Mouse (Mus musculus): ENCODE measurements around the gene Pros1. TPM values are rescaled to one million over a fixed set of nuclear protein-coding genes. Genes with fewer than 3 reads are reported as not detected.

Gene Pros1
- total and polyA plus RNA-seq, 3 experiments = 2.0 to 46.3 (median 13.8) TPM

DNA sequence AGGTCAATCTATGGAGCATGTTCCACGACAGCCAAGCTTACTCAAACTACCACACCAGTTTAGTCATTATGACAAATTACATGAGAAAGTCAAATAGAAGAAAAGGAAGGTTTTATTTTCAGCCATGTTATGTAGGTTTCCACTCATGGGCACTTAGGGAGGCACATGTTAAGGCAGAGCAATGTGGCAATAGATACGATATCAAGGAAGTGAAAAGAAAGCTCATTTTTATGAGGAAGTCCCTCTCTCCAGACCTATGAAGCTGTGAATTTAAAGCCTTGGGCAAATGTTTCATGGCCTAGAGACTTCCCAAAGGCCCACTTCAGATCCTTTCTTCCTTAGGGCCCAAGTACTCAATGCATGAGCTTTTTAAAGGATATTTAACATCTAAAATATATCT is 3.4 kb downstream of the Pros1 start:
- no peak overlapping the region for H3K4me3 ChIP-seq (ENCODE audit: low read depth, low read length)
- TF ChIP-seq GATA2 (IDR thresholded peaks at IDR 0.05; ENCODE audit: borderline replicate concordance, low read depth, low read length) (no peak), POLR2AphosphoS5 (IDR thresholded peaks at IDR 0.05; ENCODE audit: insufficient replicate concordance, low read depth, low read length) (no peak), GATA1 (IDR thresholded peaks at IDR 0.05; ENCODE audit: borderline replicate concordance, low read length) (no peak), TAL1 (conservative IDR thresholded peaks at IDR 0.05; ENCODE audit: low read depth, low read length) (no peak), CTCF (IDR thresholded peaks at IDR 0.05; ENCODE audit: low read depth, low read length) (no peak)
- no peak for ATAC-seq (ENCODE audit: extremely low read depth, insufficient number of reproducible peaks, low FRiP score, poor library complexity, severe bottlenecking)
- DNase-seq (ENCODE audit: low spot score) = no peak
- H3K36me3 ChIP-seq (replicated peaks) = no peaks in the 10 kb centered on the region
- peaks cover 44% of the 10 kb centered on the region for H3K4me1 ChIP-seq (ENCODE audit: insufficient read depth, low read depth, low read length)
- H3K9me3 ChIP-seq (replicated peaks) = no peaks in the 10 kb centered on the region
- H3K27me3 ChIP-seq (ENCODE audit: insufficient read depth, low read length) = no peaks in the 10 kb centered on the region

DNA sequence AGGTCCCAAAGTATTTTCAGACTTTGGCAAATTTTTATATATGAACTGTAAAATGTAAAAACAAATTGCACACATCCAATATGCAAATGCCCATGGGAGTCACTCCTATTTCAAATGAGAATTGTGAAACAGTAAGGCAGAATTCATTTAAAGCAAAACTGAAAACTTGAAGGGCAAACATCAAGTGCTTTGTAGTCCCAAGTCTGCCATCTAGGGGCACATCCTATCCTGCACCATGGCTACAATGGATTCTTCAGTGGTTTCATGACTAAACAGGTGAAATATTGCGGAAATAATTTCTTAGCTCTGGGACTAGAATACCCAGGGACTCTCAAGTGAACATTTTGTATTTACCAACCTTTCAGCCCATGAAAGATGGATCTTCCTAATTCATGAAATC is 3.9 kb downstream of the Pros1 start:
- Histone ChIP-seq H3K27me3 (ENCODE audit: insufficient read depth, low read length) (no peaks in the 10 kb centered on the region), H3K4me3 (ENCODE audit: low read depth, low read length) (no peak overlapping the region), H3K4me1 (ENCODE audit: insufficient read depth, low read depth, low read length) (peaks cover 44% of the 10 kb centered on the region), H3K9me3 (replicated peaks) (no peaks in the 10 kb centered on the region), H3K36me3 (replicated peaks) (peaks cover 2% of the 10 kb centered on the region)
- TF ChIP-seq TAL1 (conservative IDR thresholded peaks at IDR 0.05; ENCODE audit: low read depth, low read length) (no peak), GATA2 (IDR thresholded peaks at IDR 0.05; ENCODE audit: borderline replicate concordance, low read depth, low read length) (no peak), POLR2AphosphoS5 (IDR thresholded peaks at IDR 0.05; ENCODE audit: insufficient replicate concordance, low read depth, low read length) (no peak), GATA1 (IDR thresholded peaks at IDR 0.05; ENCODE audit: borderline replicate concordance, low read length) (no peak), CTCF (IDR thresholded peaks at IDR 0.05; ENCODE audit: low read depth, low read length) (no peak)
- DNase-seq (ENCODE audit: low spot score) (no peak), ATAC-seq (ENCODE audit: extremely low read depth, insufficient number of reproducible peaks, low FRiP score, poor library complexity, severe bottlenecking) (peak; percentile 31; the same call in 1 of the 2 replicates)

DNA sequence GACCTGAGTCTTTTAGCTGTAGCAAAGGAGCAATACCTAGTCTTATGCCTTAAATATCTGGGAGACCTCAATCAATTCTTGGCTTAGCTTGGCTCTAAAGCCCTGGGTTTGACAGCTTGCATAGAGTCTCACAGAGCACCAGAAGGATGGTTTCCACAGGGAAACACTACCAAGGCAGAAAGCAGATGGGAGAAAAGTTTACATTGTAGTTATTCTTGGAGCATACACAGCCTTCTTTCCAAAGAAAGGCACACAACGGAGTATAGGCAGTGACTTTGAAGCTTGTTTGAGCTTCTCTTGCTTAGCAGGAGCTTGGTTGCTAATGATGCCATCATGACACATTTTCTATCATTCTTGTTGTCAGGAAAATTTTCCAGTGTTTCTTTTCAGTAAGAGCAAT is 6.0 kb downstream of the Pros1 start:
- peaks cover 29% of the 10 kb centered on the region for H3K4me1 ChIP-seq (ENCODE audit: insufficient read depth, low read depth, low read length)
- TF ChIP-seq GATA1 (IDR thresholded peaks at IDR 0.05; ENCODE audit: borderline replicate concordance, low read length) (no peak), POLR2AphosphoS5 (IDR thresholded peaks at IDR 0.05; ENCODE audit: insufficient replicate concordance, low read depth, low read length) (no peak), TAL1 (conservative IDR thresholded peaks at IDR 0.05; ENCODE audit: low read depth, low read length) (no peak), GATA2 (IDR thresholded peaks at IDR 0.05; ENCODE audit: borderline replicate concordance, low read depth, low read length) (no peak), CTCF (IDR thresholded peaks at IDR 0.05; ENCODE audit: low read depth, low read length) (no peak)
- no peak for ATAC-seq (ENCODE audit: extremely low read depth, insufficient number of reproducible peaks, low FRiP score, poor library complexity, severe bottlenecking)

DNA sequence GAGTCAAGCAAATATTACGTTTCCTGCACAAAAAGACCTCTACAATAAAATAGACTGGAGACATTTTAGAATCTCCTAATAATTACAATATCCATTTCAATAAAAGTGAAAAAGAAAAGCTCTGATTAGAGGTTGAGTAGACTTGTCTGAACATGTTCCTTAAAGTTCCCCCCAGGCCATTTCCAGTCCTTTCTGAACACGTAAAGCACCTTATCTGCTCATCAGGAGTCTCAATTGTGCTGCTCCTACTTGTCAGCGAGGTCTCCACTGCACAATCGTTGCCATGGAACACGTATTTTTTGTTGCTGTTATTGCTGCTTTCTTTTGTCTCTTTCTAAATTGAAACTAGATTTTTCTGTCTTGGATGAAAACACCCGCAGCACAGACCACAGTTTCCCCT is 7.3 kb downstream of the Pros1 start:
- DNase-seq (ENCODE audit: low spot score) (no peak), ATAC-seq (ENCODE audit: extremely low read depth, insufficient number of reproducible peaks, low FRiP score, poor library complexity, severe bottlenecking) (peak; percentile 60)
- Histone ChIP-seq H3K36me3 (replicated peaks) (peaks cover 2% of the 10 kb centered on the region), H3K4me1 (ENCODE audit: insufficient read depth, low read depth, low read length) (peaks cover 17% of the 10 kb centered on the region), H3K27me3 (ENCODE audit: insufficient read depth, low read length) (no peaks in the 10 kb centered on the region), H3K4me3 (ENCODE audit: low read depth, low read length) (no peak overlapping the region; the same call in 1 of the 2 replicates), H3K9me3 (replicated peaks) (no peaks in the 10 kb centered on the region)
- no peak for TF ChIP-seq POLR2AphosphoS5 (IDR thresholded peaks at IDR 0.05; ENCODE audit: insufficient replicate concordance, low read depth, low read length)
- TF ChIP-seq GATA2 (IDR thresholded peaks at IDR 0.05; ENCODE audit: borderline replicate concordance, low read depth, low read length) = no peak
- TF ChIP-seq TAL1 (conservative IDR thresholded peaks at IDR 0.05; ENCODE audit: low read depth, low read length) = no peak
- TF ChIP-seq GATA1 (IDR thresholded peaks at IDR 0.05; ENCODE audit: borderline replicate concordance, low read length) = no peak
- no peak for TF ChIP-seq CTCF (IDR thresholded peaks at IDR 0.05; ENCODE audit: low read depth, low read length)

More for the DNA sequence above, 6.0 kb downstream of the Pros1 start:
- peaks cover 2% of the 10 kb centered on the region for H3K36me3 ChIP-seq (replicated peaks)
- H3K9me3 ChIP-seq (replicated peaks) = no peaks in the 10 kb centered on the region
- H3K4me3 ChIP-seq (ENCODE audit: low read depth, low read length) = no peak overlapping the region
- H3K27me3 ChIP-seq (ENCODE audit: insufficient read depth, low read length) = no peaks in the 10 kb centered on the region
- DNase-seq (ENCODE audit: low spot score) = no peak

DNA sequence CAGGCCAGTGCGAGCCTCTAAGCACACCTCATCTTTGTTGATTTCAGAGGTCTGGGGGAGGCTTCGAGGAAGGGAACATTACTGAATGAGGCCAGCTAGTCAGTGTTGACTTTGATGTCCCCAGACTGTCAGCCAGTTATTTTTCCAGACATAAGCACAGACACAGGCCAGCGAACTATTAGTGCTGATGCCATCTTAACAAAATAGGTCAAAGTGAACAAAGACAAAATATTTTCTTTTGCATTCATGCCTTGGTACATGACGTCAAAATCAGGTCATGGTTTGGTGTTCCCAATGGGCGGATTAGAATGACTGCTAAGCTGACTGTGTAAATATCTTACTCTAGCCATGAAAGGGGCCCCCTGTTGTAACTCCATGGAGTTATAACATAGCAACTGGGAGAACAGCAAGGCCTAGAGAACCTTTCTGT is 18.6 kb downstream of the Pros1 start:
- TF ChIP-seq CTCF (IDR thresholded peaks at IDR 0.05; ENCODE audit: low read depth, low read length) (no peak), TAL1 (conservative IDR thresholded peaks at IDR 0.05; ENCODE audit: low read depth, low read length) (no peak), GATA1 (IDR thresholded peaks at IDR 0.05; ENCODE audit: borderline replicate concordance, low read length) (no peak), POLR2AphosphoS5 (IDR thresholded peaks at IDR 0.05; ENCODE audit: insufficient replicate concordance, low read depth, low read length) (no peak), GATA2 (IDR thresholded peaks at IDR 0.05; ENCODE audit: borderline replicate concordance, low read depth, low read length) (no peak)
- no peaks in the 10 kb centered on the region for H3K36me3 ChIP-seq (replicated peaks)
- ATAC-seq (ENCODE audit: extremely low read depth, insufficient number of reproducible peaks, low FRiP score, poor library complexity, severe bottlenecking) = no peak

DNA sequence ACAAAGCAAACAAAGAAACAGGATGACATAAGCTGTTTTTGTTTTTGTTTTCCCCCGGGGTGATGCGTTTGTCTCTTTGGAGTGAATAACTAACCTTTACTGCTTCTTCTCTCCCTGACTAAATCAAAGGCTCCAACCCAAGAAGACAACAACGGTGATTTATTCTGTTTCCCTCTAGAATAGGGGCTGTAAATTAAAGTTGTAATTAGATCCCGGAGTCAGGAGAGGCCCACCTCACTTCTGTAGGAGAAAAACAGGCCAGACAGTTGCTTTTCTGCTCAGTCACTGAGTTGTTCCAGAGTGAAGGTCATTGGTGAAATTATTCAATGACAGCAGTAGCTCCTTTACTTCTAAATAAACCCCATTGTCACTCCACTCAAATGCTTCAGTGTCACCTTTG is 19.1 kb downstream of the Pros1 start:
- no peaks in the 10 kb centered on the region for H3K27me3 ChIP-seq (ENCODE audit: insufficient read depth, low read length)
- ATAC-seq (ENCODE audit: extremely low read depth, insufficient number of reproducible peaks, low FRiP score, poor library complexity, severe bottlenecking) (no peak), DNase-seq (ENCODE audit: low spot score) (no peak)
- no peaks in the 10 kb centered on the region for H3K4me1 ChIP-seq (ENCODE audit: insufficient read depth, low read depth, low read length)
- no peaks in the 10 kb centered on the region for H3K36me3 ChIP-seq (replicated peaks)
- H3K9me3 ChIP-seq (replicated peaks) = no peaks in the 10 kb centered on the region
- TF ChIP-seq POLR2AphosphoS5 (IDR thresholded peaks at IDR 0.05; ENCODE audit: insufficient replicate concordance, low read depth, low read length) = no peak
- no peak overlapping the region for H3K4me3 ChIP-seq (ENCODE audit: low read depth, low read length)

More for the DNA sequence above, 18.6 kb downstream of the Pros1 start:
- Histone ChIP-seq H3K9me3 (replicated peaks) (no peaks in the 10 kb centered on the region), H3K4me3 (ENCODE audit: low read depth, low read length) (no peak overlapping the region), H3K27me3 (ENCODE audit: insufficient read depth, low read length) (no peaks in the 10 kb centered on the region), H3K4me1 (ENCODE audit: insufficient read depth, low read depth, low read length) (no peaks in the 10 kb centered on the region)
- no peak for DNase-seq (ENCODE audit: low spot score)

DNA sequence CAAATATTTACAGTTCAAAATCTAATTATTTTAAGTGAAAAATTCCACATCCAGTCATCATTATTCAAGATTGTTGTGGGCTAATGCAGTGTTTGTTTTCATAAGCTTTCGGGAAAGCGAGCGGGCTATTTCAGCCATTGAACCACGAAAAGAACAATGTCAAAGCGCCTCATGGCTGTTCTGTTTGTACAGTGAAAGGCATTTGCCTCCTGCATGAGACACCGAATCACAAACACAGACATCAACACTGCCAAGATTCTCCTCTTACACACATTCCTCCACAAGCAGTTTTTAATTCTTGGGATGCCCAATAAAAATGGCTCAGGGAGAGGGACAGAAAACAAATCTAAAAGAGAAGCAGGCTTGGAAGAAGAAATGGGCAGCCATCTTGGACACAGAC is 20.0 kb downstream of the Pros1 start:
- Histone ChIP-seq H3K4me3 (ENCODE audit: low read depth, low read length) (no peak overlapping the region), H3K27me3 (ENCODE audit: insufficient read depth, low read length) (no peaks in the 10 kb centered on the region), H3K9me3 (replicated peaks) (no peaks in the 10 kb centered on the region), H3K36me3 (replicated peaks) (no peaks in the 10 kb centered on the region), H3K4me1 (ENCODE audit: insufficient read depth, low read depth, low read length) (no peaks in the 10 kb centered on the region)
- TF ChIP-seq GATA2 (IDR thresholded peaks at IDR 0.05; ENCODE audit: borderline replicate concordance, low read depth, low read length) = no peak
- no peak for TF ChIP-seq CTCF (IDR thresholded peaks at IDR 0.05; ENCODE audit: low read depth, low read length)
- ATAC-seq (ENCODE audit: extremely low read depth, insufficient number of reproducible peaks, low FRiP score, poor library complexity, severe bottlenecking) (no peak), DNase-seq (ENCODE audit: low spot score) (no peak)

All from G1E (cell line).